Mouse (Mus musculus): ENCODE measurements around the gene Chmp3. TPM values are rescaled to one million over a fixed set of nuclear protein-coding genes. Genes with fewer than 3 reads are reported as not detected.
A peak's percentile ranks its signal among the peaks of the same experiment; 100 is the strongest.

The Chmp3 gene
- polyA plus RNA-seq (2015; fragmentation: Nextera tagmentation; extraction: Ambion mirVana), result 62.3 and 67.2 TPM in 2 replicates

- under 1% methylated on average over 59 of the region's 59 CpGs for WGBS
- peaks cover 4% of the 10 kb centered on the region; the same call in 1 of the 2 replicates for H3K36me3 ChIP-seq
- peak within 1 kb of the TSS; percentile 67 for H3K4me2 ChIP-seq
- no peaks in the 10 kb centered on the region for H3K9me3 ChIP-seq (replicated peaks)
- peak; percentile 98 for ATAC-seq (replicated peaks; ENCODE audit: low FRiP score)
- H3K4me1 ChIP-seq, result peaks cover 7% of the 10 kb centered on the region; the same call in 1 of the 2 replicates
- peak within 1 kb of the TSS; percentile 100 for H3K27ac ChIP-seq
- H3K9ac ChIP-seq, result peak within 1 kb of the TSS; percentile 96
- peak within 1 kb of the TSS; percentile 84 for H3K4me3 ChIP-seq (replicated peaks)
- H3K27me3 ChIP-seq, result no peaks in the 10 kb centered on the region
Measured at GRCm38 (mm10) chr6:71543686-71544499, at the start of gene Chmp3. Chmp3 (plus strand) TSS chr6:71543797.

- peak; percentile 59 for ATAC-seq (replicated peaks; ENCODE audit: low FRiP score)
- Histone ChIP-seq H3K27ac (peak overlapping the region; percentile 99), H3K36me3 (peaks cover 18% of the 10 kb centered on the region; the same call in 1 of the 2 replicates), H3K9ac (peak overlapping the region; percentile 98), H3K9me3 (replicated peaks) (no peaks in the 10 kb centered on the region), H3K27me3 (no peaks in the 10 kb centered on the region), H3K4me3 (replicated peaks) (peak overlapping the region; percentile 95), H3K4me2 (peak overlapping the region; percentile 77), H3K4me1 (peaks cover 21% of the 10 kb centered on the region)
- under 1% methylated on average over 46 of the region's 46 CpGs for WGBS
Measured at GRCm38 (mm10) chr6:71494341-71495020, 49.1 kb upstream of the Chmp3 start.

- Histone ChIP-seq H3K4me2 (no peak overlapping the region), H3K4me3 (replicated peaks) (no peak overlapping the region), H3K36me3 (peaks cover 51% of the 10 kb centered on the region), H3K4me1 (peaks cover 7% of the 10 kb centered on the region), H3K27ac (no peak overlapping the region), H3K9me3 (replicated peaks) (no peaks in the 10 kb centered on the region), H3K9ac (no peak overlapping the region), H3K27me3 (no peaks in the 10 kb centered on the region)
- WGBS, result 91% methylated on average over 3 of the region's 3 CpGs
- ATAC-seq (replicated peaks; ENCODE audit: low FRiP score), result no peak
Measured at GRCm38 (mm10) chr6:71500575-71500974, 43.0 kb upstream of the Chmp3 start.

- peaks cover 60% of the 10 kb centered on the region for H3K36me3 ChIP-seq
- no peaks in the 10 kb centered on the region for H3K9me3 ChIP-seq (replicated peaks)
- H3K27ac ChIP-seq, result no peak overlapping the region
- no peak overlapping the region for H3K4me3 ChIP-seq (replicated peaks)
- WGBS, result 77% methylated on average over 4 of the region's 4 CpGs
- no peaks in the 10 kb centered on the region for H3K27me3 ChIP-seq
- no peak for ATAC-seq (replicated peaks; ENCODE audit: low FRiP score)
- no peaks in the 10 kb centered on the region for H3K4me1 ChIP-seq
- no peak overlapping the region for H3K9ac ChIP-seq
- no peak overlapping the region for H3K4me2 ChIP-seq
Measured at GRCm38 (mm10) chr6:71503001-71503400, 40.6 kb upstream of the Chmp3 start.

- Histone ChIP-seq H3K4me3 (replicated peaks) (no peak overlapping the region), H3K9ac (no peak overlapping the region), H3K4me1 (no peaks in the 10 kb centered on the region), H3K9me3 (replicated peaks) (no peaks in the 10 kb centered on the region), H3K27ac (no peak overlapping the region), H3K36me3 (peaks cover 58% of the 10 kb centered on the region), H3K4me2 (no peak overlapping the region), H3K27me3 (no peaks in the 10 kb centered on the region)
- ATAC-seq (replicated peaks; ENCODE audit: low FRiP score), result no peak
Measured at GRCm38 (mm10) chr6:71503670-71504069, 39.9 kb upstream of the Chmp3 start.

GRCm38 (mm10) chr6:71504091-71504490 lies 39.5 kb upstream of the Chmp3 start:
- no peak overlapping the region for H3K9ac ChIP-seq
- no peaks in the 10 kb centered on the region for H3K9me3 ChIP-seq (replicated peaks)
- H3K4me1 ChIP-seq, result no peaks in the 10 kb centered on the region
- H3K4me3 ChIP-seq (replicated peaks), result no peak overlapping the region
- H3K4me2 ChIP-seq, result no peak overlapping the region
- peaks cover 57% of the 10 kb centered on the region for H3K36me3 ChIP-seq
- H3K27ac ChIP-seq, result no peak overlapping the region
- 83% methylated on average over 4 of the region's 4 CpGs for WGBS
- no peaks in the 10 kb centered on the region for H3K27me3 ChIP-seq
- ATAC-seq (replicated peaks; ENCODE audit: low FRiP score), result no peak

- H3K27ac ChIP-seq, result no peak overlapping the region
- ATAC-seq (replicated peaks; ENCODE audit: low FRiP score), result no peak
- H3K4me1 ChIP-seq, result no peaks in the 10 kb centered on the region
- no peaks in the 10 kb centered on the region for H3K9me3 ChIP-seq (replicated peaks)
- H3K36me3 ChIP-seq, result peaks cover 59% of the 10 kb centered on the region
- H3K9ac ChIP-seq, result no peak overlapping the region
- WGBS, result 89% methylated on average over 2 of the region's 2 CpGs
- H3K27me3 ChIP-seq, result no peaks in the 10 kb centered on the region
- no peak overlapping the region for H3K4me2 ChIP-seq
- no peak overlapping the region for H3K4me3 ChIP-seq (replicated peaks)
Measured at GRCm38 (mm10) chr6:71505671-71506070, 37.9 kb upstream of the Chmp3 start.

- H3K36me3 ChIP-seq, result 0 out of 2 replicates have a peak, but pooled peaks cover 4% of the 10 kb centered on the region
- no peak overlapping the region for H3K27ac ChIP-seq
- WGBS, result 89% methylated on average over 4 of the region's 4 CpGs
- ATAC-seq (replicated peaks; ENCODE audit: low FRiP score), result no peak
- H3K4me2 ChIP-seq, result no peak overlapping the region
- H3K4me3 ChIP-seq (replicated peaks), result no peak overlapping the region
- H3K9me3 ChIP-seq (replicated peaks), result no peaks in the 10 kb centered on the region
- no peaks in the 10 kb centered on the region for H3K4me1 ChIP-seq
- H3K27me3 ChIP-seq, result no peaks in the 10 kb centered on the region
- H3K9ac ChIP-seq, result no peak overlapping the region
Measured at GRCm38 (mm10) chr6:71519476-71519875, 24.1 kb upstream of the Chmp3 start.

- H3K4me3 ChIP-seq (replicated peaks), result no peak overlapping the region
- no peak overlapping the region for H3K4me2 ChIP-seq
- no peaks in the 10 kb centered on the region for H3K27me3 ChIP-seq
- whole genome bisulfite sequencing, result 43% methylated on average over 3 of the region's 3 CpGs
- H3K36me3 ChIP-seq, result no peaks in the 10 kb centered on the region
- ATAC-seq (replicated peaks; ENCODE audit: low FRiP score), result no peak
- H3K4me1 ChIP-seq, result no peaks in the 10 kb centered on the region
- H3K9ac ChIP-seq, result no peak overlapping the region
- no peaks in the 10 kb centered on the region for H3K9me3 ChIP-seq (replicated peaks)
- no peak overlapping the region for H3K27ac ChIP-seq
Measured at GRCm38 (mm10) chr6:71525556-71525955, 18.0 kb upstream of the Chmp3 start.

- Histone ChIP-seq H3K27me3 (no peaks in the 10 kb centered on the region), H3K4me2 (no peak overlapping the region), H3K9ac (no peak overlapping the region), H3K9me3 (replicated peaks) (no peaks in the 10 kb centered on the region), H3K4me1 (no peaks in the 10 kb centered on the region), H3K27ac (no peak overlapping the region), H3K4me3 (replicated peaks) (no peak overlapping the region), H3K36me3 (no peaks in the 10 kb centered on the region)
- no peak for ATAC-seq (replicated peaks; ENCODE audit: low FRiP score)
- WGBS, result 89% methylated on average over 10 of the region's 10 CpGs
Measured at GRCm38 (mm10) chr6:71527056-71527455, 16.5 kb upstream of the Chmp3 start.

GRCm38 (mm10) chr6:71527826-71528225 lies 15.8 kb upstream of the Chmp3 start:
- Histone ChIP-seq H3K9me3 (replicated peaks) (no peaks in the 10 kb centered on the region), H3K27me3 (no peaks in the 10 kb centered on the region), H3K4me3 (replicated peaks) (no peak overlapping the region), H3K9ac (no peak overlapping the region), H3K4me2 (no peak overlapping the region), H3K36me3 (no peaks in the 10 kb centered on the region), H3K27ac (no peak overlapping the region), H3K4me1 (no peaks in the 10 kb centered on the region)
- no peak for ATAC-seq (replicated peaks; ENCODE audit: low FRiP score)
- 90% methylated on average over 9 of the region's 9 CpGs for WGBS

- WGBS, result 81% methylated on average over 8 of the region's 8 CpGs
- Histone ChIP-seq H3K4me2 (no peak overlapping the region), H3K4me1 (no peaks in the 10 kb centered on the region), H3K27me3 (no peaks in the 10 kb centered on the region), H3K27ac (no peak overlapping the region), H3K9ac (no peak overlapping the region), H3K9me3 (replicated peaks) (no peaks in the 10 kb centered on the region), H3K4me3 (replicated peaks) (no peak overlapping the region), H3K36me3 (no peaks in the 10 kb centered on the region)
- ATAC-seq (replicated peaks; ENCODE audit: low FRiP score), result no peak
Measured at GRCm38 (mm10) chr6:71530176-71530575, 13.4 kb upstream of the Chmp3 start.

Data from kidney, embryonic 15.5 days (tissue).